Mouse (Mus musculus): Measurements from ENCODE around the gene Eif3f.

- TF ChIP-seq CHD2 (IDR thresholded peaks at IDR 0.05; ENCODE audit: low read depth, low read length) (no peak), HCFC1 (IDR thresholded peaks at IDR 0.05; ENCODE audit: borderline replicate concordance, insufficient read depth, low read length) (no peak)
Measured at GRCm38 (mm10) chr7:108965968-108966367, 31.8 kb downstream of the Eif3f start.

Data from ES-E14 (cell line).